Mouse (Mus musculus) c-Kit-negative CD71-positive TER-119-positive erythroid progenitor cells, embryonic 14.5 days (primary cell): ENCODE measurements at regions not wholly inside any gene's neighbourhood (a gene's known extent, or its start where the extent isn't known, plus 50 kb on each side); places are given as distances from the start of the nearest gene placed in this dataset.
A peak's percentile ranks its signal among the peaks of the same experiment; 100 is the strongest.

Experiments used
- DNase-seq: peaks from one replicate; pipeline ENCODE4 v3.0.0-alpha.2; 2013; ENCODE audit warnings: low read depth, low spot score

GRCm38 (mm10) chr7:115170439-115170838 lies 426.9 kb downstream of the Insc start:
- no peak for DNase-seq

- no peak for DNase-seq
Observed at GRCm38 (mm10) chr7:115192482-115192881, 449.0 kb downstream of the Insc start.

DNA sequence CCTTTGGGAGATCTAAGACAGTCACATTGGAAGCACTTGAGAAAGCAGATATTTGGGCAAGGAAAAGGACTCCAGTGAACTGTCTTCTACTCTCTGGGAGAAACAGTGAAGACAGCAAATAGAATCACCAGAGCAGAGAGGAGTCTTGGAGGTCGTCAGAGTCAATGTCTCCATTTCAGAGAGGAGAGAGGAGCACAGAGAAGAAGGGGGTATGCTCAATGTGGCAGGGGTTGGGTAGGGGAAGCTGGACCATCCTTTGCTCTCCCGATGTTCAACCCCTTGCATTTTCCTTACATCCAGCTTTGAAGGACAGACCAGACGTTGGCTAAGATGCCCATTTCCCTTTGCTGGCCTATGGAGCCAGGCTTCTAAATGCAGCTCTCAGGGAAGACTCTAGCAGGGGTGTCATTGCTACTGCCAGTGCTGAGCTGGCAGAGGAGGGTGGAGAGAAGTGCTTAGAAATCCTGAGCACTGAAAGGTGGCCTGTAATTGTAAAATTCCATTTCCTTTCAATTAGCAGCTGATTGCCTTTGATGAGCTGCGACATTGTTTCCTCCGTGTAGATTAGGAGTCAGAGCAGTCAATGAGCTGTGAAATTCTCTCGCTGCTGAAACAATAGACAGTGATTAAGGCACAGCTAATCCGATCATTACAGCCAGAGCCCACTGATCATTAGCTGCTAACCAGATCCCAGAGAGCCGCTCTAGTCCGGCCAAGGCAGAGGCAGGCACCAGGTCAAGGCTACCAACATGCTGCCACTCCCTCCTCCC lies 449.7 kb downstream of the Insc start:
- DNase-seq: no peak

DNA sequence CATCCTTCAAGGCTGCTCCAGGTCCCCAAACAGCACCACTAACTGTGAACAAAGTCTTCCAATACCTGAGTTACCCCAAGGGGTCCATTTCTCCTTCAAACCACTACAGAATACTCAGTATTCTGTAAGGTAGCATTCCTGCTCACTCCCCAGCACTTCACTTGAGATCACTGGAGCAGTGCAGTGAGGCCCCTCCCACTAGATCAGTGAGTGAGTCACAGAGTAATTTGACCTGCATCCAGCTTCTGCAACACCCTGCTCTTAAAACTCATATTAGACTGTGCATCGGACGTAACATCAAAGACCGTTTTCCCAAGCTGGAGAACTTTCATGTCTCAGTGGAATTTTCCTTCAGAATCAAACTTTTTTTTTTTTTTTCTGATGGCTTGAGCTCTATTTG lies 461.4 kb downstream of the Insc start:
- DNase-seq: no peak

DNA sequence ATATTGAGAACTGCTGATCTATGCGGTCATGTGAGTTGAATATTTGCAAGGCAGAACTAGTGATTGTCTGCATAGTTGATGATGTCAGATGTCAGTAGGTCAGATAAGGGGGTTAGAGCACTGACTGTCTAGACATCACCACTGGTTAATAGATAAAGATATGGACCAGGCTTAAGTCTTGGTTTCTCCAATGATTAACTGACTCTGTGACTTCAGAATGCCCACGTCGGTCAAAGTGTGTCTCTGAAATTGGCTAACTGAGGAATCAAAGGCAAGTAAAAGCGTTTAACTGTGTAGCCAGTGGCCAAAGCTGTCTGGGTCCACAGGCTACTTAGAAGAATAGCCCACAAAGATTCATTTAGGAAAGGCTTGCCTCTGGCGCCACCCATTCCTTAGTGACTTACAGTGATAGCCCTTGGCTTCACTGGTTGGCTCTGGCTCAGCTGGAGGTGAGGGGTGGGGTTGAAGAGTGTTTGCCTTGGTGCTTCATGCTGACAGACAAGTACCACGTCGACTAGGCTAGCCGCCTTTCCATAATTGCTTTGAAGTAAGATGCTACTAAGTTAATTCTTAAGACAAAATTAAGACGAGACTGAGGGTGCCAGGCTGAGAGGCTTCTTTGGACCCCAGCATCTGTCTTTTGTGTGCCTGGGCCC lies 463.1 kb downstream of the Insc start:
- DNase-seq: no peak

DNA sequence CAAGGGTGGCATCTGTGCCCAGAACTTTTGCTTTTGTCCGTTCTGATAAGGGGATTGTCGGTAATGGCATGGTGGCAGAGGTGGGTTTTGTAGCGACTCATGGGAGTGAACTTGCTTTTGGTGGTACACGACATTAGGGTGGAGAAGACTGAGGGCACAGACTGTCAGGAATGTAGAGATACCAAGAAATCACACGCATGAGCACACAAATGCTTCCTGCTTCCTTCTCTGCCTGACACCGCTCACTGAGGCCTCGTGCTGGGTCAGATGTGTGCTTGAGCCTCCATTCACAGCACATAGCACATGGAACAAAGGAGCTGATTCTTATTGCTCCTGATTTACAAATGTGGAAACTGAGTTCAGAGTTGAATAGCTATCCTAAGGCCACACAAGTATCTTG lies 465.3 kb downstream of the Insc start:
- DNase-seq: no peak

- no peak for DNase-seq
Observed at GRCm38 (mm10) chr7:115210012-115210411, 466.5 kb downstream of the Insc start.

DNA sequence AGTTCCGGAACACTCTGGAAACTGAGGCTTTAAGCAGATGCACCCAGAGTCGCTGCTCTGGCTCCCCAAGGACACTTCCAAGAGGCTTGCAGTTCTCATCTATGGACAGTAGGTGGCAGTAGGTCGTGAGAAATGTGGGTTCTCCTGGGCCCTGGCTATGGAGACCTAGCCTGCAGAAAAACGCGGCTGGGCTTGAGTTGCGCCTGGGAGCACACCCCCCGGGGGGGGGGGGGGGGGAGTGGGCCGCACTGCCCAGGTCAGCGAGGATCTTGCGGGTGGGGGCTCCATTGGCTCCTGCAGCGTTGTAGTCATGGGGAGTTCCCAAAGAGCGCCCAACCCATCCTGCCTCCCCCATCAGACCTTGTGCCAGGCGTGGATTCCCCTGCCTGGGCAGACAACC lies 473.3 kb downstream of the Insc start:
- DNase-seq: peak; percentile 16

- no peak for DNase-seq
Observed at GRCm38 (mm10) chr7:115217255-115217654, 473.8 kb downstream of the Insc start.

- no peak for DNase-seq
Observed at GRCm38 (mm10) chr7:115217712-115218111, 474.2 kb downstream of the Insc start.

DNA sequence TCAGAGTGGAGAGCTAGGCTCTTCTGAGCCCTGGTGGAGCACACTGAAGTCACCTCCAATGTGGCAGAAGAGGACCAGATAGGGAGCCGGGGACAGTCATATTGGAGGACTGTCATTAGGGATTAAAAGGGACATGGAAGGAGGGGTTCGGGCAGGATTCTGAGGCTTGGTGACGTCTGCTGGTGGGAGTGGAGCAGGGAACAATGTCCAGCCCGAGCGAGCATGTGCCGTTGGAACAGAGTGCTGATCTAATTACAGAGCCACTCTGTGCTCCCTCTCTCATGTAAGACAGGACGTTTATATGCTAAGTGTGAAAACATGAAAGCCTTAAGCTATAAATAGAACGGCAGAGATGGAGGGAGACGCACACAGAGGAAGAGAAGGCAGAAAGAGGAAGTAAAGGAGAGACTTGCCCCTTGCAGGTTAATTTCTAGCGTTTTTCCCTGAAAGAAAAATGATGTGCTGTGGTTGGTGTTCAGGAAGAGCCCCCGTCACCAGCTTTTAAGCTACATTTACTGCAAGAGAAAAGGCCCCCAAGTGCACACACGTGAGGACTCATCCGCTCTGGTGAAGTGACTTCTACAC lies 475.2 kb downstream of the Insc start:
- DNase-seq: no peak

- no peak for DNase-seq
Observed at GRCm38 (mm10) chr7:115222642-115223041, 479.1 kb downstream of the Insc start.

GRCm38 (mm10) chr7:115230525-115230924 lies 487.0 kb downstream of the Insc start:
- no peak for DNase-seq

DNA sequence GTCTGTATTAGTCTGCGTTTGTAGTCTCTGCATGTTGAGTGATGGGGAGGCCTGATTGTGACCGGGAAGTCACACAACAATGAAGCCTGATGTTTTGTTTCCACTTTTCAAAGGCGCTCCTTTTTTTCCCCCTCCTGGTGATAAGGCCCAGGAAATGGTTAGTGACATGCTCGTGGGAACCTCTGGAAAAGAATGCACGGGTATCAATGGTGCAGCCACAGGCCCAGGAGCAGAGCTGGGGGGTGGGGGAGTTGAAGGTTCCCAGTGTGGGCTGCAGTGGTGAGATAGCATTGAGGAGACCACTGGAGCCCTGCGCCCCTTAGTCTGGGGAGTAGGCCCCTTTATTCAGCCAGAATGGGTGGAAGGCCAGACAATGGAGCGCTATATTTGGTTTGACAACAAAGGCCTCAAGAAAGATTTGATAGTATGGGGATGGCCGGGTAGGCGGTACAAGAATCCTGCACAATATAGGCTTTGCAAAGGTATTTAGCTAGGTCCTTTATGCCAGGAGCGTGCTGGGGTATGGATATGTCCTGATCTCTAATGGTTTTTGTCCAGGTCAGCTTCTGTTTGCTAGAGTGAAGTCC lies 490.4 kb downstream of the Insc start:
- DNase-seq: no peak

- DNase-seq: no peak
Observed at GRCm38 (mm10) chr7:115237131-115237530, 493.6 kb downstream of the Insc start.

- DNase-seq: no peak
Observed at GRCm38 (mm10) chr7:115251591-115252369, 508.3 kb downstream of the Insc start.

DNA sequence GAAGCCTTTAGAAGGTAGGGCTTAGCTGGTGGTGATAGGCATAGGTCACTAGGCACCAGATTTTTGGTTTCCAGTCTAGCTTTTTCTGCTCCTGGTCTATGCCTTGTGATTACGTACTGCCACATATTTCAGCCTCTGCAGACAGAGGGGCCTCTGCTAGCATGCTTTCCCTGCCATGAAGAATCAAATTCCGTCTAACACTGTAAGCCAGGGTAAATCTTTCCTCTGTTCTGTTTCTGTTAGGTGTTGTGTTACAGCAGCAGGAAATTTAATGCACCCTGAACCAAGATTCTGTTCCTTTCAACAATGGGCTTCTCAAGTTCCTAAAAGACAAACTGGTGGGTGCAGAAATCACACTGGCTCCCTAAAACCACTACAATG lies 508.9 kb downstream of the Insc start:
- DNase-seq: no peak

DNA sequence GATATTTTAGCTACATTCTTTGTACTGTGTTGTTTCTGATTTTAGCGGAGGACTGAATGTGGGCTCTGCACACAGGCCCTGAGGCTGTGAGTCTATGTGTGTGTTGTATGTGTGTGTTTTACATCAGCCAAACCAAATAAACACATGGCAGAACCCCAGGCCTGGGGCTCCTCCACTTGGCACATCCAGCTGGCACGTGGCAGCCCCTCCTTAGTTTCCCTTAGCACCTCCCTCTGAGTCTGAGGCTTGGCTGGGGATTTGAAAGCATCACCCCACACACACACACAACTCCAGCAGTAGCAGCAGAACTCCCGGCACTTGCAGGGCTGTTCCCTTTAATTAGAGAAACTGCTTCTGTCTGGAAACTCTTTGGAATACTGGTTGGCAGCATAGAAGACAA lies 515.1 kb downstream of the Insc start:
- no peak for DNase-seq

DNA sequence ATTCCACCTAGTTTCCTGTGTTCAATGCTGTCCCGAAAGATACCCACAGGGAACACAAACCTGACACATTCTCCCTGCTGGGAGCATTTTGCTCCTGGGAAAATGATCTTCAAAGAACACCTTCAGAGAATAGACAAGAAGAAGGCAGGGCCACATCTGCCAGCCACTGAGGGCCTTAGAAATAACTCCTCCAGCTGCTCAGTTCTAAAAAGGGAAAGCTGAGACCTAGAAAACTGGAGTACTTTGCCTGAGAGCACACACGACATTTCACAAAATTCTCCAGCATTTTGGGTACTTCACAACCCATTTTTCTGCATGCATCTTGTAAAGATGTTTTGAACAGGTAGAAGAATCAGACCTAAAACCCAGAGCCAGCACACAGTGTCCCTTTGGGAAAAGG lies 519.6 kb downstream of the Insc start:
- no peak for DNase-seq

DNA sequence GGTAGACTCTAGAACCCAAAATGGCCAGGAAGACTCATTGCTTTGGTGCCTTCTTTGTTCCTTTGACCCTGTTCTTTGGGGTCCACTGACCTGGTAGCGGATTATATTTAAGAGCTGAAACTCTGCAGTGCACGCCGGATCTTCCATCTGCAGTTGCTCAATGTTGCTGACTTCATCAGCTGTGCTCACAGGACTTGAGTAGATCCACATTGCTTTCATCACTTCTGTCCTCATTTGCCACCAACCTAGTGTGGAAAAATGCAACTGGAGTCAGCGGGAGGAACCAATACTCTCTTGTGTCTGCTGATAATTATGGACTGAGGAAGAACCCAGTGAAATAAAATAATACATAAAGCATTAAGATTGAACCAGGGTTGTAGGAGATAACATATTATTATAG lies 522.6 kb downstream of the Insc start:
- no peak for DNase-seq

DNA sequence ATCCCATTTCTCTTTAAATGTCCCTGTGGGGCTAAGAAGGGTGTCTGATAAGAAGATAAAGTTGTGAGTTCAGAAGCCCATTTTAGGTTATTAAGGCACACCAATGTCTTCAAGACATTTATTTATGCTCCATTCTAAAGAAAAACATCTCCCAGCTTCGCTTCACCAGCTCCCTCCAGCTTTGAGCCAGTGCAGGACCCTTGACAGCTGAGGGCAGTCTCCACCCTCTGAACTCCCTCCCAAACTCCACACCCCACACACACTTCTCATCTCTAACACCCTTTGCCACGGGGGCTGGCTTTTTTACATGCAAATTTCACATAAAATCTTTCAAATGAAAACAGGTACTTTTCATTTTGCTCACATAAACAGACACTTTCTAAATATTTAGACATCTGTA lies 527.3 kb downstream of the Insc start:
- no peak for DNase-seq

- no peak for DNase-seq
Observed at GRCm38 (mm10) chr7:115274836-115275235, 531.3 kb downstream of the Insc start.
